Mouse (Mus musculus) lung, postnatal 0 days (tissue): ENCODE results near the gene Mab21l1. TPM values are rescaled to one million over a fixed set of nuclear protein-coding genes. Genes with fewer than 3 reads are reported as not detected.

ENCODE experiments used
- ATAC-seq: fragments of 200-750 bp; cut with Nextera tagmentation; 2 replicates; pipeline ENCODE4 v1.8.0; 2017; ENCODE audit warnings: moderate library complexity
- DNase-seq: peaks from one replicate; pipeline ENCODE4 v3.0.0-alpha.2; 2016; ENCODE audit warnings: low spot score
- H3K27ac ChIP-seq: fragments of 300-500 bp; sonication (generic); 2 replicates; pipeline ENCODE4 v1.5.1; 2014; ENCODE audit warnings: antibody characterized with exemption, mild to moderate bottlenecking, low read length, mixed read lengths
- H3K27me3 ChIP-seq: fragments of 300-500 bp; sonication (generic); replicated peaks from 2 replicates; pipeline ENCODE4 v1.6.1; 2014; ENCODE audit warnings: low read length, mixed read lengths; ENCODE audit not compliant: insufficient read depth
- H3K36me3 ChIP-seq: fragments of 300-500 bp; sonication (generic); 2 replicates; pipeline ENCODE4 v1.6.1; 2014; ENCODE audit warnings: low read length, mixed read lengths; ENCODE audit not compliant: insufficient read depth
- H3K4me1 ChIP-seq: fragments of 300-500 bp; sonication (generic); 2 replicates; pipeline ENCODE4 v1.6.1; 2014; ENCODE audit warnings: antibody characterized with exemption, low read depth, low read length, mixed read lengths; ENCODE audit not compliant: insufficient read depth
- H3K4me2 ChIP-seq: fragments of 300-500 bp; sonication (generic); replicated peaks from 2 replicates; pipeline ENCODE4 v1.6.1; 2014; ENCODE audit warnings: low read depth, mild to moderate bottlenecking, low read length, moderate library complexity, mixed read lengths
- H3K4me3 ChIP-seq: fragments of 300-500 bp; sonication (generic); 2 replicates; pipeline ENCODE4 v1.5.1; 2014; ENCODE audit warnings: low read depth, low read length
- H3K9ac ChIP-seq: fragments of 300-500 bp; sonication (generic); replicated peaks from 2 replicates; pipeline ENCODE4 v1.6.1; 2014; ENCODE audit warnings: low read depth, mild to moderate bottlenecking
- H3K9me3 ChIP-seq: fragments of 300-500 bp; sonication (generic); 2 replicates; pipeline ENCODE4 v1.6.1; 2016; ENCODE audit warnings: low read length, mixed read lengths
- CTCF ChIP-seq: IDR thresholded peaks from 2 replicates; pipeline ENCODE4 v1.5.1; 2016; ENCODE audit warnings: antibody characterized with exemption, mild to moderate bottlenecking
- EP300 ChIP-seq: IDR thresholded peaks from 2 replicates; pipeline ENCODE4 v1.6.1; 2016; ENCODE audit warnings: antibody characterized with exemption, mild to moderate bottlenecking, control low read depth
- WGBS: fragments of 180-500 bp; shearing (Covaris S2); extraction: QIAGEN DNeasy Blood & Tissue Kit; methylation state at CpG from one replicate; pipeline ENCODE4 v1.1.7; 2014; 5-methylcytosine and 5-hydroxymethylcytosine counted together
- polyA plus RNA-seq: library from polyadenylated mRNA; unstranded; fragments of >200 nt; fragmentation: Nextera tagmentation; extraction: Ambion mirVana; gene quantifications from 2 replicates; pipeline ENCODE4 v1.2.1, GENCODE M21; 2015

Gene Mab21l1
- polyA plus RNA-seq, 1 experiment from 2014 or later: not detected

- Histone ChIP-seq H3K4me1 (no peaks in the 10 kb centered on the region; the same call in 1 of the 2 replicates), H3K9ac (no peak overlapping the region), H3K9me3 (no peaks in the 10 kb centered on the region), H3K27ac (no peak overlapping the region), H3K36me3 (no peaks in the 10 kb centered on the region), H3K4me3 (no peak overlapping the region), H3K4me2 (no peak overlapping the region), H3K27me3 (no peaks in the 10 kb centered on the region)
- ATAC-seq (no peak), DNase-seq (no peak)
- TF ChIP-seq EP300 (no peak), CTCF (no peak)
- WGBS: 63% methylated on average over 11 of the region's 11 CpGs
Observed at GRCm38 (mm10) chr3:55750445-55751065, 31.8 kb upstream of the Mab21l1 start.

- Histone ChIP-seq H3K4me2 (no peak overlapping the region), H3K27me3 (no peaks in the 10 kb centered on the region), H3K9ac (no peak overlapping the region), H3K36me3 (no peaks in the 10 kb centered on the region), H3K27ac (no peak overlapping the region), H3K9me3 (no peaks in the 10 kb centered on the region), H3K4me3 (no peak overlapping the region), H3K4me1 (no peaks in the 10 kb centered on the region; the same call in 1 of the 2 replicates)
- ATAC-seq (no peak), DNase-seq (no peak)
- 76% methylated on average over 5 of the region's 5 CpGs for WGBS
- TF ChIP-seq EP300: no peak
- no peak for TF ChIP-seq CTCF
Observed at GRCm38 (mm10) chr3:55751363-55751762, 30.9 kb upstream of the Mab21l1 start.

DNA sequence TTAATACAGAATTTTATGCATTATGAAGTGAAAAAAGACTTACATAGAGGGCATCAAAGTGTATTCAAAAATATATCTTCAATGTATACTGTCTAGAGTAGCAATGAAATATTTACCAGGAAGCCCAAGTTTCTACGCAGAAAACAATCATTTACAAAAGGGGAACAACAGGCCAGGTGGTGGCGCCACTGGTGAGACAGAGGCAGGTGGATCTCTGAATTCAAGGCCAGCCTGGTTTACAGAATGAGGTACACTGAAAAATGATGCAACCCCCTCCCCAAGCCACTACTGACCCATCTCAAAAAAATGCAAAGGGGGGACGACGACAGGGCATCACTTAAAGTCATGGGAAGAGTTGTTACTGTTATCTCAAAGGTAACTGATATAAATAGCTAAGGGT lies 29.8 kb upstream of the Mab21l1 start:
- H3K9ac ChIP-seq: no peak overlapping the region
- 88% methylated on average over 4 of the region's 4 CpGs for WGBS
- DNase-seq (no peak), ATAC-seq (no peak)
- no peaks in the 10 kb centered on the region for H3K36me3 ChIP-seq
- no peak overlapping the region for H3K4me2 ChIP-seq
- H3K27me3 ChIP-seq: no peaks in the 10 kb centered on the region
- no peaks in the 10 kb centered on the region; the same call in 1 of the 2 replicates for H3K4me1 ChIP-seq
- no peak for TF ChIP-seq EP300
- TF ChIP-seq CTCF: no peak
- no peaks in the 10 kb centered on the region for H3K9me3 ChIP-seq
- no peak overlapping the region for H3K27ac ChIP-seq
- H3K4me3 ChIP-seq: no peak overlapping the region

GRCm38 (mm10) chr3:55753872-55754271 lies 28.4 kb upstream of the Mab21l1 start:
- DNase-seq (no peak), ATAC-seq (no peak)
- Histone ChIP-seq H3K36me3 (no peaks in the 10 kb centered on the region), H3K9ac (no peak overlapping the region), H3K27me3 (no peaks in the 10 kb centered on the region), H3K4me2 (no peak overlapping the region), H3K4me1 (no peaks in the 10 kb centered on the region; the same call in 1 of the 2 replicates), H3K27ac (no peak overlapping the region), H3K4me3 (no peak overlapping the region), H3K9me3 (no peaks in the 10 kb centered on the region)
- WGBS: 94% methylated on average over 6 of the region's 6 CpGs
- no peak for TF ChIP-seq CTCF
- no peak for TF ChIP-seq EP300

DNA sequence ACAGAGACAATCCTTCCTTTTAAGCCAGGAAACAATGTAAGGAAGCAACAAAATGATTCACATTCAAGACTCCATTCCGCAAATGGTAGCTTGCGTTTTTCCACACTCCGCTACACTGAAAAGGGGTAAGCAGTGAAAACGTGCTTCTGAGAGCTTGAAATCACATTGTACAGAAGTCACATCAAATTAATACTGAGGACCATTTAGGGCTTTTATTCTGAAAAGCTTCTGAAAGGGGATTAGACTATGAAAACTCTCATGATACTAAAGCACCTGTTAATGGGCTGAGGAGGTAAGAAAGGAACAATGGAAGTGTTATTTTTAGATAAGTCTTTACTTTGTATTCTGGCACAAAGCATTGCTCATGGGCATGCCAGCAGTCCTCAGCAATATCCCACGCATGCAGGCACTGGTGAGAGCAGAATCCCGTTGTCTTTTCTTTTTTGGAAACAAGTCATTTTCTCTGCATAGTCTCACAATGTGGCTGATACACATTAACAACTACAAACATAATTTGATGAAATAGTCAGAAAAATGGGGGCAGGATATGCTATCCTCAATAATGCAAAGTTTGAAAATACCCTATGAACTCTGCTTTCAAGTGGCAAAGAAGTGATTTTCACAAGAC lies 27.2 kb upstream of the Mab21l1 start:
- H3K27me3 ChIP-seq: no peaks in the 10 kb centered on the region
- H3K36me3 ChIP-seq: no peaks in the 10 kb centered on the region
- DNase-seq: no peak
- no peak overlapping the region for H3K27ac ChIP-seq
- TF ChIP-seq EP300 (no peak), CTCF (no peak)
- H3K9me3 ChIP-seq: no peaks in the 10 kb centered on the region
- no peak overlapping the region for H3K9ac ChIP-seq
- H3K4me1 ChIP-seq: no peaks in the 10 kb centered on the region; the same call in 1 of the 2 replicates
- H3K4me3 ChIP-seq: no peak overlapping the region
- 65% methylated on average over 6 of the region's 6 CpGs for WGBS
- ATAC-seq: no peak
- H3K4me2 ChIP-seq: no peak overlapping the region

- Histone ChIP-seq H3K4me1 (no peaks in the 10 kb centered on the region; the same call in 1 of the 2 replicates), H3K9ac (no peak overlapping the region), H3K36me3 (no peaks in the 10 kb centered on the region), H3K27me3 (no peaks in the 10 kb centered on the region), H3K9me3 (no peaks in the 10 kb centered on the region), H3K27ac (no peak overlapping the region), H3K4me2 (no peak overlapping the region), H3K4me3 (no peak overlapping the region)
- ATAC-seq (no peak), DNase-seq (no peak)
- TF ChIP-seq CTCF: no peak
- TF ChIP-seq EP300: no peak
- 64% methylated on average over 11 of the region's 11 CpGs for WGBS
Observed at GRCm38 (mm10) chr3:55755805-55756601, 26.3 kb upstream of the Mab21l1 start.
